Mouse (Mus musculus) mammary gland, adult 2 months (tissue): ENCODE data around the gene Olfr358. TPM values are rescaled to one million over a fixed set of nuclear protein-coding genes. Genes with fewer than 3 reads are reported as not detected.

ENCODE experiments used
- polyA plus RNA-seq: library from polyadenylated mRNA; depleted of rRNA; stranded (reverse); fragments of >200 nt; gene quantifications from 2 replicates; pipeline ENCODE4 v1.2.3, GENCODE M21; 2012; ENCODE audit warnings: low replicate concordance; rRNA removed

Gene Olfr358
- not detected in 2 replicates for polyA plus RNA-seq

DNA sequence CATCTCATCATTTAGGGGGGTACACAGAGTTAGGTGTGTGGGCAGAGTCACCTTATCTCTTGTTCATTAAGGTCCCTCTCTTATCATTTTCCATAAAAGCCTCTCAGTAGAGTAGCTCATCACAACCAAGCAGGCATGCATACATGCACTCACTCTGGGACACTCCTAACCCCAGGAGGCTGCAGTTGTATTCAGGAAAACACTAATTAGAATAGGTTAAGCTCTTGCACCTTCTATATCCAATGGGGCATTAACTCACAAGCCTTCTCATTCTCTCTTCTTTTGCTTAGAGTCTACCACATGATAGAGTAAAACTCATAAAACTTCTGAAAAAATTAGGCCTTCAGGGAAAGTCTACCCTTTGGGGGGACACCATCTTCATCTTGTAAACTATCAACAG is at the start of gene Olfr358:
Gene Olfr358, minus strand, starts transcription at position 101 of the 400 bp plus-strand sequence.

DNA sequence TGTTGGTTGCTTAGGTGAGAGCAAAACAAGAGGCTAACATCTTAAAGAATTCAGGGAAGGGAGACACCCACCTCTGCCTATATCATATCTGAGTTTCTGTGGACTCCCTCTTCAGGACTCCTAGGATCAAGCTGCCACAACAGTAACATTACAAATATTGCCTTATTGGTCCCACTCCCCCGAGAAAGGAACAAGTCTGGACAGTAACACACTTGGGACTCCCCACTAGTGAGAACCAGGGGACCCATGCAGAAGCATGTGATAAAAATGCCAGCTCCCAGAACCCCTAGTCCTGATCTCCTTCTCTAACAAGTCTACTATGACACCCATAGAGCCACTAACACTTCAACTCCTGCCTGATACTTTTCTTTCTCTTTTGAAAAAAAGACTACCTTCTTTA is 15.6 kb downstream of the Olfr358 start, which contains the start of gene Olfr357:
Gene Olfr357, plus strand, starts transcription at position 301 of the 400 bp plus-strand sequence.

Other genes starting within 250 kb of the Olfr358 start
- gene Olfr348, start 225.1 kb downstream of the Olfr358 start, polyA plus RNA-seq: not detected in 2 replicates
- gene Olfr50, start 218.8 kb downstream of the Olfr358 start, polyA plus RNA-seq: not detected in 2 replicates
- gene Olfr3, start 192.3 kb downstream of the Olfr358 start, polyA plus RNA-seq: not detected in 2 replicates
- not detected in 2 replicates for gene Olfr350, start 163.0 kb downstream of the Olfr358 start, polyA plus RNA-seq
- gene Olfr351, start 146.7 kb downstream of the Olfr358 start, polyA plus RNA-seq: not detected in 2 replicates
- gene Olfr352, start 140.9 kb downstream of the Olfr358 start, polyA plus RNA-seq: not detected in 2 replicates
- not detected in 2 replicates for gene Olfr353, start 116.4 kb downstream of the Olfr358 start, polyA plus RNA-seq
- gene Olfr354, start 103.7 kb downstream of the Olfr358 start, polyA plus RNA-seq: not detected in 2 replicates
- gene Olfr355, start 80.4 kb downstream of the Olfr358 start, polyA plus RNA-seq: not detected in 2 replicates
- not detected in 2 replicates for gene Olfr356, start 72.2 kb downstream of the Olfr358 start, polyA plus RNA-seq
- gene Olfr357, start 15.5 kb downstream of the Olfr358 start, polyA plus RNA-seq: not detected in 2 replicates
- gene Olfr360, start 56.4 kb upstream of the Olfr358 start, polyA plus RNA-seq: not detected in 2 replicates
- not detected in 2 replicates for gene Olfr361, start 80.0 kb upstream of the Olfr358 start, polyA plus RNA-seq
- not detected in 2 replicates for gene Olfr362, start 108.6 kb upstream of the Olfr358 start, polyA plus RNA-seq
- gene Olfr364-ps1, start 130.0 kb upstream of the Olfr358 start, polyA plus RNA-seq: not detected in 2 replicates
- not detected in 2 replicates for gene Olfr365, start 178.9 kb upstream of the Olfr358 start, polyA plus RNA-seq
- gene Olfr366, start 202.2 kb upstream of the Olfr358 start, polyA plus RNA-seq: not detected in 2 replicates